Mouse (Mus musculus) stomach, embryonic 16.5 days (tissue): Measurements from ENCODE around the gene Rgs6. TPM values are rescaled to one million over a fixed set of nuclear protein-coding genes. Genes with fewer than 3 reads are reported as not detected.

Source experiments
- ATAC-seq: fragments of 200-750 bp; cut with Nextera tagmentation; 2 replicates; pipeline ENCODE4 v1.8.0; 2017; ENCODE audit warnings: moderate number of reproducible peaks, moderate TSS enrichment; ENCODE audit not compliant: insufficient read depth, low FRiP score
- H3K27ac ChIP-seq: fragments of 300-500 bp; sonication (generic); 2 replicates; pipeline ENCODE4 v1.5.1; 2014; ENCODE audit warnings: low read length
- H3K27me3 ChIP-seq: fragments of 300-500 bp; sonication (generic); 2 replicates; pipeline ENCODE4 v1.6.1; 2014; ENCODE audit warnings: low read length, control low read depth, mixed read lengths; ENCODE audit not compliant: control insufficient read depth, insufficient read depth
- H3K36me3 ChIP-seq: fragments of 300-500 bp; sonication (generic); 2 replicates; pipeline ENCODE4 v1.6.1; 2014; ENCODE audit warnings: low read length; ENCODE audit not compliant: control insufficient read depth, insufficient read depth
- H3K4me1 ChIP-seq: fragments of 300-500 bp; sonication (generic); 2 replicates; pipeline ENCODE4 v1.6.1; 2014; ENCODE audit warnings: low read length, control low read depth, mixed read lengths; ENCODE audit not compliant: control insufficient read depth, insufficient read depth
- H3K4me2 ChIP-seq: fragments of 300-500 bp; sonication (generic); 2 replicates; pipeline ENCODE4 v1.6.1; 2014; ENCODE audit warnings: low read depth, low read length, mixed read lengths
- H3K4me3 ChIP-seq: fragments of 300-500 bp; sonication (generic); replicated peaks from 2 replicates; pipeline ENCODE4 v1.5.1; 2014; ENCODE audit warnings: mild to moderate bottlenecking, low read length
- H3K9ac ChIP-seq: fragments of 300-500 bp; sonication (generic); 2 replicates; pipeline ENCODE4 v1.6.1; 2014; ENCODE audit warnings: low read length
- H3K9me3 ChIP-seq: fragments of 300-500 bp; sonication (generic); replicated peaks from 2 replicates; pipeline ENCODE4 v1.6.1; 2016; ENCODE audit warnings: low read length, control low read depth; ENCODE audit not compliant: control insufficient read depth
- WGBS: fragments of 180-500 bp; shearing (Covaris S2); extraction: QIAGEN DNeasy Blood & Tissue Kit; methylation state at CpG from one replicate; pipeline ENCODE4 v1.1.7; 2014; 5-methylcytosine and 5-hydroxymethylcytosine counted together
- polyA plus RNA-seq: library from polyadenylated mRNA; unstranded; fragments of >200 nt; fragmentation: Nextera tagmentation; extraction: Ambion mirVana; gene quantifications from 2 replicates; pipeline ENCODE4 v1.2.1, GENCODE M21; 2015

Rgs6 gene
- polyA plus RNA-seq, 1 experiment from 2014 or later = 1.5 TPM

DNA sequence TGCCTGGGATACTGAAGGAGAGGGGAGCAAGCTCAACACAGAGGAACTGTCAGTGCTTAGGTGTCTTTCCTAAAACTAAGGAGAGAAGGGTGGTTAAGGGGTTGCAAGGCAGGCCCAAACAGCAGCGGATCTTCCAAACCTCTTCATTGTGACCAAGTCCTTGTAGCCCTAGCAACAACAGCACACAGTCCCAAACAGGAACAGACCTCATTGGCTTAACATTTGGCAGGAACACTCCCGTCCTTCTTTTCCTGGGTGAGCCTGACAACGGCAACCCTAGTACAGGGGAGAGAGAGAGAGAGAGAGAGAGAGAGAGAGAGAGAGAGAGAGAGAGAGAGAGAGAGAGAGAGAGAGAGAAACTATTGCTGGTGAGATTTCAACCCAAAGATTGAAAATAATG is 557.8 kb downstream of the Rgs6 start:
- ATAC-seq = no peak

GRCm38 (mm10) chr12:83146917-83147316 is 558.8 kb downstream of the Rgs6 start:
- Histone ChIP-seq H3K9ac (no peak overlapping the region), H3K36me3 (no peaks in the 10 kb centered on the region), H3K4me1 (no peaks in the 10 kb centered on the region), H3K9me3 (no peaks in the 10 kb centered on the region), H3K27me3 (no peaks in the 10 kb centered on the region), H3K27ac (no peak overlapping the region), H3K4me3 (no peak overlapping the region), H3K4me2 (no peak overlapping the region)
- no peak for ATAC-seq
- 59% methylated on average over 2 of the region's 2 CpGs for WGBS

More for the DNA sequence above, 557.8 kb downstream of the Rgs6 start:
- H3K27me3 ChIP-seq = no peaks in the 10 kb centered on the region
- 70% methylated on average over 3 of the region's 3 CpGs for WGBS
- no peak overlapping the region for H3K27ac ChIP-seq
- no peak overlapping the region for H3K4me3 ChIP-seq
- no peaks in the 10 kb centered on the region for H3K4me1 ChIP-seq
- no peak overlapping the region for H3K9ac ChIP-seq
- H3K4me2 ChIP-seq = no peak overlapping the region
- no peaks in the 10 kb centered on the region for H3K36me3 ChIP-seq
- no peaks in the 10 kb centered on the region for H3K9me3 ChIP-seq

GRCm38 (mm10) chr12:83150030-83150429 is 561.9 kb downstream of the Rgs6 start:
- Histone ChIP-seq H3K4me2 (no peak overlapping the region), H3K4me1 (no peaks in the 10 kb centered on the region), H3K27ac (no peak overlapping the region), H3K27me3 (no peaks in the 10 kb centered on the region), H3K36me3 (no peaks in the 10 kb centered on the region), H3K9me3 (no peaks in the 10 kb centered on the region), H3K9ac (no peak overlapping the region), H3K4me3 (no peak overlapping the region)
- 90% methylated on average over 7 of the region's 7 CpGs for WGBS
- ATAC-seq = no peak

DNA sequence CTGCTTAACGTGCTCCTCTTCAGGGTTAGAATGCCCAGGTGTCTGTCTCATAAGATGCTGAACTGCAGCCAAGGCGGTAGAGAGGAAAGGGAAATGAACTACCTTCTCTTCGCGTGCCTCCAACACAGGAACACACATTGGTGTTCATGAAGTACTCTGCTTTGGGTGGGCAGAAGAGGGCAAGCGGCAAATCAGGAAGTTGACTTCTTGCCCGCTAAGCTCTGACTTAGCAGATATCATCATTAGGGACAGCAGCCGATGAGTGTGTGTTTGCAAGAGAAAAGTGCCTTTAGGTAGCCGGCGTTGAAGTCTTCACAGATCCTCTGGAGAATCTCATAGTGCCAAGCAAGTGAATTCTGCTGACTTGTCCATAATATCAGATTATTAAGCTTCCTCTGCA is 562.7 kb downstream of the Rgs6 start:
- no peaks in the 10 kb centered on the region for H3K36me3 ChIP-seq
- no peak overlapping the region for H3K4me2 ChIP-seq
- 83% methylated on average over 9 of the region's 9 CpGs for WGBS
- no peak overlapping the region for H3K9ac ChIP-seq
- ATAC-seq = no peak
- no peaks in the 10 kb centered on the region for H3K27me3 ChIP-seq
- no peaks in the 10 kb centered on the region for H3K4me1 ChIP-seq
- no peak overlapping the region for H3K4me3 ChIP-seq
- no peaks in the 10 kb centered on the region for H3K9me3 ChIP-seq
- H3K27ac ChIP-seq = no peak overlapping the region

GRCm38 (mm10) chr12:83151474-83151873 is 563.4 kb downstream of the Rgs6 start:
- WGBS = 73% methylated on average over 2 of the region's 2 CpGs
- Histone ChIP-seq H3K36me3 (no peaks in the 10 kb centered on the region), H3K4me2 (no peak overlapping the region), H3K9me3 (no peaks in the 10 kb centered on the region), H3K27ac (no peak overlapping the region), H3K27me3 (no peaks in the 10 kb centered on the region), H3K9ac (no peak overlapping the region), H3K4me1 (no peaks in the 10 kb centered on the region), H3K4me3 (no peak overlapping the region)
- ATAC-seq = no peak

DNA sequence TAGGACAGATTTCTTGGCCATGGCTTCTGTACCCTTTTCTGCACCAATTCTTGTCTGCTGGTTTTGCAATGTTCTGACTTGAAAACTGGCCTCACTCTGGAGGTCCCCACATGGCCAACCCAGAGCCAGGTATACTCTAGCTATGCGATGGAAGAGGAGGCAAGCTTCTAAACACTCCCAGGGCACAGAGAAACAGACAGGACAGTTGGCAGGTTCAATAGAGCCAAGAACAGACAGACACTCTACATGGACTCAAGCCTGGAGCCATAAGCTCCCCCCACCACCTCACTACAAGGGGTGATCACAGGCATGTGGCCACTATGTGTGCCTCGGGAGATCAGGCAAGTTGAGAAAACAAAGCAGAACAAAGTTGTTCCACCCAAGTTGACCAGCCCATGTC is 572.1 kb downstream of the Rgs6 start:
- no peaks in the 10 kb centered on the region for H3K4me1 ChIP-seq
- no peak overlapping the region for H3K9ac ChIP-seq
- H3K27me3 ChIP-seq = no peaks in the 10 kb centered on the region
- 87% methylated on average over 2 of the region's 2 CpGs for WGBS
- no peak for ATAC-seq
- no peak overlapping the region for H3K4me2 ChIP-seq
- H3K9me3 ChIP-seq = no peaks in the 10 kb centered on the region
- no peaks in the 10 kb centered on the region for H3K36me3 ChIP-seq
- no peak overlapping the region for H3K4me3 ChIP-seq
- no peak overlapping the region for H3K27ac ChIP-seq

DNA sequence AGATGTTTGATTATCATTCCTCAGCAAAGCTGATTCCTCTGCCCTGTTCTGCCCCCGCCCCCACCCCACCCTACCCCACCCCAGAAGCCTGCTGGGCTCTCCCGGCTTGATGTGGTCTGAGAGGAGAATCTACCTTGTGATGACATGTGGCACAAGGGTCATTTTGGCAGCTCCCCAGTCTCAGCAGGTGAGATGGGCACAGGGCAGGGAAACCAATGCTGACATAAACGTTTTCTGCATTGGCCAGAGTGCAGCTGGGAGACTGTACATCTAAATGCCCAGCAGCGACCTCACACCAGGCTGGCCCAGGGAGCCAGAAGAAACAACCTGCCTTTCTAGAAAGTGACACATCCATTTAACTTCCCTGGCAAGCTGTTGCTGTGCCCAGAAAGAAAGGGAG is 572.6 kb downstream of the Rgs6 start:
- WGBS = 65% methylated on average over 4 of the region's 4 CpGs
- no peak overlapping the region for H3K9ac ChIP-seq
- no peak overlapping the region for H3K4me2 ChIP-seq
- H3K4me3 ChIP-seq = no peak overlapping the region
- no peak for ATAC-seq
- no peaks in the 10 kb centered on the region for H3K36me3 ChIP-seq
- no peaks in the 10 kb centered on the region for H3K4me1 ChIP-seq
- H3K9me3 ChIP-seq = no peaks in the 10 kb centered on the region
- no peaks in the 10 kb centered on the region for H3K27me3 ChIP-seq
- no peak overlapping the region for H3K27ac ChIP-seq

GRCm38 (mm10) chr12:83163721-83164120 is 575.6 kb downstream of the Rgs6 start:
- Histone ChIP-seq H3K9me3 (no peaks in the 10 kb centered on the region), H3K4me1 (no peaks in the 10 kb centered on the region), H3K4me2 (no peak overlapping the region), H3K36me3 (no peaks in the 10 kb centered on the region), H3K4me3 (no peak overlapping the region), H3K27me3 (no peaks in the 10 kb centered on the region), H3K9ac (no peak overlapping the region), H3K27ac (no peak overlapping the region)
- peak; percentile 61 for ATAC-seq
- 41% methylated on average over 5 of the region's 5 CpGs for WGBS

DNA sequence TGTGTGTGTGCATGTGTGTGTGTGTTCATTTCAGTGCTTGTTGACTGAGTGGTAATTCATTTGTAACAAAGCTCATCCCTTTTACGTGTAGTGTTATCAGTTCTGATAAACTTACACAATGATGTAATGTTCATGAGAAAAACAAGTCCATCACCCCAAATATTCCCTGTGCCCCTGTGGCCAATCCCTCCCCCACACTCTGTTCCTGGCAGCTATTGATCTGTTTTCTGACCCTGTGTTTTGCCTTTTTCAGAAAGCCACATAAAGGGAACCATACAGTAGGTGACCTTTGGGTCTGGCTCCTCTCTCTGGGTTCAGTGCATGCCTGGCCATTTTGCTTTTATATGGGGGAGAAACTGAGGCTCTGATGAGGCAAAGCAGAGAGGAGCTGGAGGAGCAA is 577.0 kb downstream of the Rgs6 start:
- ATAC-seq = no peak
- WGBS = 41% methylated on average over 1 of the region's 1 CpGs
- no peak overlapping the region for H3K4me2 ChIP-seq
- H3K9me3 ChIP-seq = no peaks in the 10 kb centered on the region
- H3K27ac ChIP-seq = no peak overlapping the region
- H3K27me3 ChIP-seq = no peaks in the 10 kb centered on the region
- no peak overlapping the region for H3K4me3 ChIP-seq
- H3K36me3 ChIP-seq = no peaks in the 10 kb centered on the region
- H3K9ac ChIP-seq = no peak overlapping the region
- H3K4me1 ChIP-seq = no peaks in the 10 kb centered on the region

- H3K27ac ChIP-seq = no peak overlapping the region
- H3K36me3 ChIP-seq = no peaks in the 10 kb centered on the region
- H3K9ac ChIP-seq = no peak overlapping the region
- no peaks in the 10 kb centered on the region for H3K4me1 ChIP-seq
- no peaks in the 10 kb centered on the region for H3K9me3 ChIP-seq
- no peak overlapping the region for H3K4me2 ChIP-seq
- H3K4me3 ChIP-seq = no peak overlapping the region
- H3K27me3 ChIP-seq = no peaks in the 10 kb centered on the region
- ATAC-seq = no peak
- WGBS = 78% methylated on average over 6 of the region's 6 CpGs
Measured at GRCm38 (mm10) chr12:83168310-83168709, 580.2 kb downstream of the Rgs6 start.
